Mouse (Mus musculus): Measurements from ENCODE around the gene Pcca.

The Pcca gene

GRCm38 (mm10) chr14:122534017-122534924 lies at the start of gene Pcca:
Gene Pcca, plus strand, starts transcription at chr14:122534324.
- DNase-seq (ENCODE audit: low read depth) = peak; percentile 98

GRCm38 (mm10) chr14:122484458-122484843 lies 49.7 kb upstream of the Pcca start:
- no peak for DNase-seq (ENCODE audit: low read depth)

- no peak for DNase-seq (ENCODE audit: low read depth)
Measured at GRCm38 (mm10) chr14:122484844-122485551, 49.1 kb upstream of the Pcca start.

- no peak for DNase-seq (ENCODE audit: low read depth)
Measured at GRCm38 (mm10) chr14:122485635-122486181, 48.4 kb upstream of the Pcca start.

GRCm38 (mm10) chr14:122486611-122487010 lies 47.5 kb upstream of the Pcca start:
- peak; percentile 9 for DNase-seq (ENCODE audit: low read depth)

- DNase-seq (ENCODE audit: low read depth) = no peak
Measured at GRCm38 (mm10) chr14:122487366-122487765, 46.8 kb upstream of the Pcca start.

- DNase-seq (ENCODE audit: low read depth) = peak; percentile 22
Measured at GRCm38 (mm10) chr14:122489041-122489440, 45.1 kb upstream of the Pcca start.

GRCm38 (mm10) chr14:122489686-122490414 lies 44.3 kb upstream of the Pcca start:
- DNase-seq (ENCODE audit: low read depth) = no peak

- no peak for DNase-seq (ENCODE audit: low read depth)
Measured at GRCm38 (mm10) chr14:122490441-122491328, 43.4 kb upstream of the Pcca start, which contains the start of gene Gm10837. Gene Gm10837, plus strand, starts transcription at chr14:122490586.

- no peak for DNase-seq (ENCODE audit: low read depth)
Measured at GRCm38 (mm10) chr14:122491521-122491920, 42.6 kb upstream of the Pcca start.

GRCm38 (mm10) chr14:122492015-122492414 lies 42.1 kb upstream of the Pcca start:
- no peak for DNase-seq (ENCODE audit: low read depth)

- peak; percentile 38 for DNase-seq (ENCODE audit: low read depth)
Measured at GRCm38 (mm10) chr14:122509058-122509457, 25.1 kb upstream of the Pcca start.

- DNase-seq (ENCODE audit: low read depth) = no peak
Measured at GRCm38 (mm10) chr14:122511519-122511918, 22.6 kb upstream of the Pcca start.

GRCm38 (mm10) chr14:122513511-122514036 lies 20.6 kb upstream of the Pcca start:
- peak; percentile 66 for DNase-seq (ENCODE audit: low read depth)

GRCm38 (mm10) chr14:122528475-122528874 lies 5.6 kb upstream of the Pcca start:
- DNase-seq (ENCODE audit: low read depth) = no peak

- DNase-seq (ENCODE audit: low read depth) = peak; percentile 54
Measured at GRCm38 (mm10) chr14:122535986-122536385, 1.9 kb downstream of the Pcca start.

- no peak for DNase-seq (ENCODE audit: low read depth)
Measured at GRCm38 (mm10) chr14:122548421-122548820, 14.3 kb downstream of the Pcca start.

GRCm38 (mm10) chr14:122548905-122549304 lies 14.8 kb downstream of the Pcca start:
- no peak for DNase-seq (ENCODE audit: low read depth)

- peak; percentile 11 for DNase-seq (ENCODE audit: low read depth)
Measured at GRCm38 (mm10) chr14:122552761-122553445, 18.8 kb downstream of the Pcca start.

GRCm38 (mm10) chr14:122557353-122557752 lies 23.2 kb downstream of the Pcca start:
- DNase-seq (ENCODE audit: low read depth) = no peak

Measured in NIH3T3 (cell line).